Mouse (Mus musculus): Measurements from ENCODE around the gene Gabarap. TPM values are rescaled to one million over a fixed set of nuclear protein-coding genes. Genes with fewer than 3 reads are reported as not detected.
A peak's percentile ranks its signal among the peaks of the same experiment; 100 is the strongest.

Gene Gabarap
- total and polyA plus RNA-seq, 3 experiments, result 132 to 241 TPM; not detected in 1

DNA sequence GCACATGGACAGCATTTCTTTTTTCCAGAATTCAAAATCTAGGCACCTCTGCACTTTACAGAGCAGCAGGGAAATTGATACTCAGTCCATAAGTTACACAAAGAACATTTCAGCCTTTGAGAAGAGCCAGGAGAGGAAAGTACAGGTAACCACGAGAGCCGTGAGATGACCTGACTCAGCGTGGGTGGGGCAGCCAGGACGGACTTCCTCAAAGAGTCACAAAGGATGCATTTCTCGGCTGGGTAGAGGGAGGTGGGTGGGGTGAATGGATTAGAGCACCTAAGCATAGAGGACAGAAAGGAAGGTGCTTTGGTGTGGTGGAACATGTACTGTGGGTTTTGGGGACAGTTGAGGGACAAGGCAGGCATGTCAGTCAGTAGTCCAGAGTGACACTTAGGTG is 29.1 kb upstream of the Gabarap start:
- no peak overlapping the region for H3K4me3 ChIP-seq (ENCODE audit: control insufficient read depth in 1 of 2, insufficient read depth in 1 of 2, low read depth in 2 of 2, low read length in 2 of 2)
- peaks cover 0 to 8% of the 10 kb centered on the region in 2 experiments; a peak in 3 of 4 replicates for H3K4me1 ChIP-seq (ENCODE audit: control insufficient read depth in 1 of 2, insufficient read depth in 2 of 2, low read length in 2 of 2)
- H3K9me3 ChIP-seq (replicated peaks; ENCODE audit: insufficient read depth, low read length), result no peaks in the 10 kb centered on the region
- H3K79me2 ChIP-seq (ENCODE audit: control insufficient read depth, insufficient read depth, low read length, poor library complexity), result no peaks in the 10 kb centered on the region
- peaks cover 0 to 2% of the 10 kb centered on the region in 2 experiments; a peak in 2 of 4 replicates for H3K36me3 ChIP-seq (ENCODE audit: control insufficient read depth in 1 of 2, insufficient read depth in 2 of 2, low read length in 2 of 2)
- TF ChIP-seq TCF12 (IDR thresholded peaks at IDR 0.05; ENCODE audit: low read depth, low read length) (no peak), GATA1 (IDR thresholded peaks at IDR 0.05; ENCODE audit: low read depth, low read length) (no peak), SMC3 (IDR thresholded peaks at IDR 0.05; ENCODE audit: low read depth, low read length) (no peak), NELFE (IDR thresholded peaks at IDR 0.05; ENCODE audit: low read depth, low read length) (no peak), RCOR1 (IDR thresholded peaks at IDR 0.05; ENCODE audit: low read depth, low read length) (no peak), UBTF (IDR thresholded peaks at IDR 0.05; ENCODE audit: borderline replicate concordance, insufficient read depth, low read depth, low read length) (no peak), EP300 (IDR thresholded peaks at IDR 0.05; ENCODE audit: low read depth in 1 of 2, low read length in 2 of 2) (no peak), MYB (IDR thresholded peaks at IDR 0.05; ENCODE audit: low read depth, low read length) (no peak), MAZ (IDR thresholded peaks at IDR 0.05; ENCODE audit: low read depth, low read length) (no peak), JUND (IDR thresholded peaks at IDR 0.05; ENCODE audit: low read depth, low read length) (no peak), POLR2AphosphoS5 (IDR thresholded peaks at IDR 0.05; ENCODE audit: borderline replicate concordance, low read depth, low read length) (no peak), GABPA (IDR thresholded peaks at IDR 0.05; ENCODE audit: low read depth, low read length) (no peak), NRF1 (IDR thresholded peaks at IDR 0.05; ENCODE audit: insufficient read depth, low read depth, low read length, poor library complexity, severe bottlenecking) (no peak), MXI1 (IDR thresholded peaks at IDR 0.05; ENCODE audit: low read depth, low read length) (no peak), HCFC1 (IDR thresholded peaks at IDR 0.05; ENCODE audit: low read depth, low read length) (no peak), ELF1 (IDR thresholded peaks at IDR 0.05; ENCODE audit: low read depth, low read length) (no peak), POLR2A (IDR thresholded peaks at IDR 0.05; ENCODE audit: control insufficient read depth in 1 of 2, insufficient read depth in 1 of 2, low read depth in 1 of 2, low read length in 2 of 2, poor library complexity in 1 of 2) (no peak), MEF2A (IDR thresholded peaks at IDR 0.05; ENCODE audit: extremely low read depth, insufficient replicate concordance, low read depth, low read length, poor library complexity, severe bottlenecking) (no peak)
- no peak overlapping the region for H3K9ac ChIP-seq (ENCODE audit: control insufficient read depth, low read depth, low read length, poor library complexity, severe bottlenecking)
- no peak overlapping the region for H3K27ac ChIP-seq (ENCODE audit: control insufficient read depth, low read depth, low read length)
- DNase-seq (ENCODE audit: low read depth, low spot score), result peak; percentile 47
- H3K27me3 ChIP-seq (ENCODE audit: control insufficient read depth in 1 of 2, insufficient read depth in 2 of 2, low read length in 2 of 2), result 0 out of 4 replicates have a peak, but pooled peaks cover 0 to 3% of the 10 kb centered on the region in 2 experiments

DNA sequence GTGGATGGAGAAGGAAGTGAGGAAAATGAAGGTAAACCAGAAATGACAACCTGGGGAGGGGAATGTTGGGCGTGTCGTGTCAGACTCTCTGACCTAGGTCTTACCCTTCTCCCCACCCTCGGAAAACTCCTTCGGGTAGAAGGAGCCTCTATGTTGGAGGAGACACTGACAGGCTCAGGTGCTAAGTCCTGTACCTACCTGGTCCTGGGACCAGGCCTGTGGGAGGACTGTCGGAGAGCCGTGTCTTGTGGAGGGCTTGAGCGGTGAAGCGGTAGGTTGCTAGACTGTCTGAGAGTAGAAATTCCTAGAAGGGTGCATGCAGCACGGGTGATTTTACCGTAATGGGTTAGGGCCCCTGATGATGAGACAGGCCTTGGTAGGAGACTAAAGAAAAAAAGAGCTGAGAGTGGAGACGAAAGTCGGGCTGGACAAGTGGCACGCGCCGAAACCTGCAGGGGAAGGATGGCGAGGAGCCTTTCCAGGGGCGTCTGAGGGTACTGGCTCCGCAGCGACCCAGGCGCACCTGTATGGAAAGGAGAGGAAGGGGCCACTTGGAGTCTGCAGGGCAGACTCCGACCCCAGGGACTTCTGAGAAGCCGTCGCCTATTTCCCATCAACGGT is 26.2 kb upstream of the Gabarap start, which contains the start of gene Cldn7:
Cldn7 (plus strand) TSS at position 130 of the 621 bp plus-strand sequence.
- no peak within 1 kb of the TSS for H3K4me3 ChIP-seq (ENCODE audit: control insufficient read depth in 1 of 2, insufficient read depth in 1 of 2, low read depth in 2 of 2, low read length in 2 of 2)
- H3K27me3 ChIP-seq (ENCODE audit: control insufficient read depth in 1 of 2, insufficient read depth in 2 of 2, low read length in 2 of 2), result no peaks in the 10 kb centered on the region
- no peak for TF ChIP-seq RAD21 (IDR thresholded peaks at IDR 0.05; ENCODE audit: low read depth, low read length)
- H3K36me3 ChIP-seq (ENCODE audit: control insufficient read depth in 1 of 2, insufficient read depth in 2 of 2, low read length in 2 of 2), result peaks cover 3 to 4% of the 10 kb centered on the region in 2 experiments
- H3K9me3 ChIP-seq (replicated peaks; ENCODE audit: insufficient read depth, low read length), result no peaks in the 10 kb centered on the region
- H3K4me1 ChIP-seq (ENCODE audit: control insufficient read depth in 1 of 2, insufficient read depth in 2 of 2, low read length in 2 of 2), result peaks cover 0 to 10% of the 10 kb centered on the region in 2 experiments; a peak in 3 of 4 replicates
- no peak for DNase-seq (ENCODE audit: low read depth, low spot score)
- no peak within 1 kb of the TSS for H3K27ac ChIP-seq (ENCODE audit: control insufficient read depth, low read depth, low read length)
- no peaks in the 10 kb centered on the region for H3K79me2 ChIP-seq (ENCODE audit: control insufficient read depth, insufficient read depth, low read length, poor library complexity)
- no peak within 1 kb of the TSS for H3K9ac ChIP-seq (ENCODE audit: control insufficient read depth, low read depth, low read length, poor library complexity, severe bottlenecking)
